In genomic region chr5:35905283-35905682, GRCm38 (mm10) we compare ENCODE assay signal across 24 mouse cellular contexts. TPM values are rescaled to one million over a fixed set of nuclear protein-coding genes. Genes with fewer than 3 reads are reported as not detected.
DNase-seq lines count a peak whose midpoint lies in the region; ATAC-seq and TF ChIP-seq lines count a peak whose summit lies in the region.
"Had no signal": no experiment of that assay in that cellular context is flagged by ENCODE, and none has a peak within 500 bp of the region (broad histone marks: within the 10 kb centered on the region; RNA-seq: fewer than 3 reads in every experiment).

No protein-coding gene starts in this region.

- TF ChIP-seq POLR2A in heart, adult 2 months (IDR thresholded peaks at IDR 0.05; ENCODE audit: insufficient read depth, low read depth, low read length), result no peak

- intact Hi-C loops in heart, adult 2 months (cut with DNase I), result no loop called here

- no peak for DNase-seq in heart, adult 2 months
- no peak for DNase-seq in heart, adult 18-20 months
- DNase-seq in heart, postnatal 0 days (ENCODE audit: low spot score), result peak; percentile 66
- DNase-seq in heart, adult 9 months (ENCODE audit: low spot score in 2 of 2), result no peak
- peak; percentile 54 for DNase-seq in 3T3-L1 (ENCODE audit: low read depth, low spot score)
- DNase-seq in limb, embryonic 10.5 days (ENCODE audit: low spot score), result no peak
- DNase-seq in urinary bladder, adult 18-20 months (ENCODE audit: low spot score in 2 of 2), result no peak
- DNase-seq: adrenal gland, postnatal 14 days; B cell, adult 2 months; cerebellum, adult 11-12 months; cerebellum, postnatal 25 days; retina, postnatal 1 day; thymus, postnatal 4 days had no signal

- H3K36me3 ChIP-seq in heart, adult 2 months (ENCODE audit: control insufficient read depth, insufficient read depth, low read length), result peaks cover 9% of the 10 kb centered on the region
- 0 out of 2 replicates have a peak, but pooled peaks cover 3% of the 10 kb centered on the region for H3K36me3 ChIP-seq in heart, postnatal 0 days (replicated peaks; ENCODE audit: control insufficient read depth, insufficient read depth, low read length)
- H3K36me3 ChIP-seq in limb, embryonic 10.5 days, result peaks cover 13% of the 10 kb centered on the region
- H3K36me3 ChIP-seq: limb, embryonic 12.5 days; liver, embryonic 15.5 days had no signal

- H3K27ac ChIP-seq in heart, adult 2 months, result peak overlapping the region; percentile 19; the same call in 1 of the 2 replicates
- H3K27ac ChIP-seq in heart, postnatal 0 days (ENCODE audit: low read depth), result peak overlapping the region; percentile 81
- 0 out of 2 replicates have a peak overlapping the region, but pooled peaks have one; percentile 53 for H3K27ac ChIP-seq in limb, embryonic 10.5 days
- H3K27ac ChIP-seq: kidney, postnatal 0 days; layer of hippocampus, adult 2 months; limb, embryonic 12.5 days; liver, embryonic 15.5 days had no signal

- H3K4me1 ChIP-seq in heart, adult 2 months (ENCODE audit: control insufficient read depth, insufficient read depth, low read length), result peaks cover 50% of the 10 kb centered on the region
- peaks cover 84% of the 10 kb centered on the region for H3K4me1 ChIP-seq in heart, postnatal 0 days (ENCODE audit: control insufficient read depth, insufficient read depth)
- H3K4me1 ChIP-seq in limb, embryonic 10.5 days, result peaks cover 53% of the 10 kb centered on the region

- peaks cover 9% of the 10 kb centered on the region for H3K79me2 ChIP-seq in heart, adult 2 months (replicated peaks; ENCODE audit: control insufficient read depth, insufficient read depth, low read length)

- peak overlapping the region; percentile 1; the same call in 1 of the 2 replicates for H3K4me2 ChIP-seq in heart, postnatal 0 days (ENCODE audit: low read depth, low read length)
- H3K4me2 ChIP-seq: limb, embryonic 12.5 days; liver, embryonic 15.5 days had no signal

- no peak for TF ChIP-seq EP300 in heart, adult 2 months (IDR thresholded peaks at IDR 0.05; ENCODE audit: insufficient read depth, low read depth, low read length)
- TF ChIP-seq EP300 in heart, postnatal 0 days (IDR thresholded peaks at IDR 0.05; ENCODE audit: low read depth), result no peak

- 52% methylated on average over 8 of the region's 8 CpGs for WGBS in heart, adult 2 months
- 37% methylated on average over 8 of the region's 8 CpGs for WGBS in heart, postnatal 0 days
- 71% methylated on average over 8 of the region's 8 CpGs for WGBS in limb, embryonic 10.5 days

- no peak overlapping the region for H3K9ac ChIP-seq in heart, adult 2 months (ENCODE audit: low read depth, low read length)
- H3K9ac ChIP-seq in heart, postnatal 0 days (replicated peaks; ENCODE audit: low read depth, low read length), result peak overlapping the region; percentile 40; the same call in 1 of the 2 replicates
- H3K9ac ChIP-seq: limb, embryonic 12.5 days; liver, embryonic 15.5 days had no signal

- no peaks in the 10 kb centered on the region for H3K27me3 ChIP-seq in heart, adult 2 months (ENCODE audit: control insufficient read depth, insufficient read depth, low read length)
- H3K27me3 ChIP-seq in heart, postnatal 0 days (ENCODE audit: control insufficient read depth, insufficient read depth, low read length), result no peaks in the 10 kb centered on the region
- H3K27me3 ChIP-seq in limb, embryonic 10.5 days (ENCODE audit: low read depth, poor library complexity, severe bottlenecking), result no peaks in the 10 kb centered on the region
- H3K27me3 ChIP-seq: limb, embryonic 12.5 days; liver, embryonic 15.5 days; Patski had no signal

- H3K9me3 ChIP-seq in heart, postnatal 0 days (replicated peaks; ENCODE audit: control insufficient read depth, low read length), result no peaks in the 10 kb centered on the region
- H3K9me3 ChIP-seq in limb, embryonic 10.5 days (replicated peaks), result no peaks in the 10 kb centered on the region
- H3K9me3 ChIP-seq: limb, embryonic 12.5 days; liver, embryonic 15.5 days had no signal

- no peak overlapping the region for H3K4me3 ChIP-seq in heart, adult 2 months
- no peak overlapping the region for H3K4me3 ChIP-seq in heart, postnatal 0 days (ENCODE audit: low read depth, low read length)
- H3K4me3 ChIP-seq in limb, embryonic 10.5 days, result no peak overlapping the region
- H3K4me3 ChIP-seq: erythroblast, embryonic 14.5 days; layer of hippocampus, adult 2 months; limb, embryonic 12.5 days; liver, embryonic 15.5 days had no signal

- ATAC-seq in heart, postnatal 0 days (ENCODE audit: insufficient read depth, low read depth), result peak; percentile 57
- ATAC-seq in CD4-positive, CD25-positive, alpha-beta regulatory T cell, adult 4 months, result no peak
- ATAC-seq: activated CD4-positive, CD25-positive, alpha-beta regulatory T cell, adult 4 months; forebrain, embryonic 16.5 days; intestine, postnatal 0 days; lung, postnatal 0 days; Patski had no signal

- TF ChIP-seq CTCF in heart, adult 2 months (IDR thresholded peaks at IDR 0.05), result no peak
- no peak for TF ChIP-seq CTCF in heart, postnatal 0 days (IDR thresholded peaks at IDR 0.05; ENCODE audit: low read depth)

RNA-seq across cellular contexts. Expression of gene Afap1, which starts 12.2 kb away (rescaled TPM):
- total RNA-seq in heart, adult 2 months (2021), result 10 to 100 TPM; 18.7 to 20.6 TPM
- 11.5 and 13.6 TPM in 2 replicates for polyA plus RNA-seq in heart, adult 2 months (2012; rRNA removed)
- total RNA-seq in heart, adult 18-20 months (2021), result 10 to 100 TPM; 16.9 to 19.2 TPM
- total RNA-seq in heart, postnatal 0 days (2014; rRNA removed; ENCODE audit: low replicate concordance), result 25.9 and 30.3 TPM in 2 replicates
- polyA plus RNA-seq in heart, postnatal 0 days (2015; fragmentation: Nextera tagmentation; extraction: Ambion mirVana), result 13.6 and 14.9 TPM in 2 replicates
- 13.6 and 15.1 TPM in 2 replicates for polyA plus RNA-seq in limb, embryonic 10.5 days (2016; fragmentation: Nextera tagmentation; extraction: Ambion mirVana)
- 10 to 100 TPM; 13.7 to 17.3 TPM for polyA plus RNA-seq in CD4-positive, CD25-positive, alpha-beta regulatory T cell, adult 4 months (2017; shearing (Covaris generic))

Comparison
In these comparisons a context has a peak if more than half of its experiments do, and no peak if none do; other contexts are left out.
1. DNase-seq: peak in heart, postnatal 0 days (single experiment) and 3T3-L1 (single experiment); none in heart, adult 2 months (0 of 2), heart, adult 18-20 months (0 of 2), heart, adult 9 months (0 of 2), limb, embryonic 10.5 days (single experiment) and urinary bladder, adult 18-20 months (0 of 2).
2. H3K27ac ChIP-seq: peak in every context shown above with its lines; median percentile 81 in heart, postnatal 0 days; 53 in limb, embryonic 10.5 days; 19 in heart, adult 2 months.